Comparison of ENCODE assay signal across 14 mouse cellular contexts in the genomic region with DNA sequence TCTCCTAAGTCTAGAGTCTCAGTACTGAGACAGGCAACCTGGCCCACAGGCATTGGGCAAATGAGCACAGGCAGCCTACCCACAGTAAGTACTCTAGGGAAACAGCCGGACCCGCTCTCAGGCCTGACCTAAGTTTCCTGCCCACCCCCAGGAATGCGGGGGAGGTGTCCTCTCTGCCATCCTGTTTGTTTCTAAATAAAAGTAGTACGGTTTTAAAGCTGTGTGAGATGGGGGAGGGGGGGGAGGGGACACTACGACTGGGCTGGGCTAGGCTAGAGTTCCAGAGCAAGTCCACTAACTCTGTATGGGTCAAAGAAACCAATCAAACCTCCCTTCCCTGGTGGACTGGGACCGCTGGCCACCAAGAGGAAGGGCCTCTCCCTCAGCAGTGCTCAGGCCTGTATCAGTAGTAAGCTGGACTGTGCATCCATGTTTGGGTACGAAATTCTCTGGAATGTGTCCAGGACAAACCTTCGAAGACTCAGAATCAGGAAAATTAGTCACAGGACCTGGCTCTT. TPM values are rescaled to one million over a fixed set of nuclear protein-coding genes. Genes with fewer than 3 reads are reported as not detected.
DNase-seq lines count a peak whose midpoint lies in the region; ATAC-seq and TF ChIP-seq lines count a peak whose summit lies in the region.
"Had no signal": no experiment of that assay in that cellular context is flagged by ENCODE, and none has a peak within 500 bp of the region (broad histone marks: within the 10 kb centered on the region; RNA-seq: fewer than 3 reads in every experiment).

No protein-coding gene starts in this region.

- ATAC-seq in lung, embryonic 14.5 days (ENCODE audit: insufficient read depth) = peak; percentile 37; the same call in 1 of the 2 replicates
- ATAC-seq in heart, embryonic 11.5 days (replicated peaks; ENCODE audit: insufficient number of reproducible peaks, low FRiP score, low TSS enrichment) = peak; percentile 11; the same call in 1 of the 2 replicates
- ATAC-seq in erythroid progenitor cell, adult 5-6 weeks (replicated peaks; ENCODE audit: low FRiP score, poor library complexity, severe bottlenecking) = no peak
- ATAC-seq: forebrain, postnatal 0 days; hindbrain, embryonic 16.5 days had no signal

- no peak for TF ChIP-seq CTCF in lung, embryonic 14.5 days (IDR thresholded peaks at IDR 0.05; ENCODE audit: low read depth)

- no peak overlapping the region for H3K9ac ChIP-seq in lung, embryonic 14.5 days
- no peak overlapping the region for H3K9ac ChIP-seq in heart, embryonic 11.5 days (ENCODE audit: low read depth, low read length)
- H3K9ac ChIP-seq: forebrain, postnatal 0 days had no signal

- intact Hi-C loops in left cerebral cortex, postnatal 14 days (cut with DNase I) = no loop called here

- H3K4me2 ChIP-seq in lung, embryonic 14.5 days = no peak overlapping the region
- H3K4me2 ChIP-seq in heart, embryonic 11.5 days = no peak overlapping the region

- H3K9me3 ChIP-seq in lung, embryonic 14.5 days (ENCODE audit: low read depth, low read length) = no peaks in the 10 kb centered on the region
- no peaks in the 10 kb centered on the region for H3K9me3 ChIP-seq in heart, embryonic 11.5 days (replicated peaks; ENCODE audit: control insufficient read depth, low read length)
- H3K9me3 ChIP-seq: embryonic facial prominence, embryonic 10.5 days had no signal

- no peaks in the 10 kb centered on the region for H3K27me3 ChIP-seq in lung, embryonic 14.5 days (ENCODE audit: insufficient read depth, low read length)
- no peaks in the 10 kb centered on the region for H3K27me3 ChIP-seq in heart, embryonic 11.5 days (ENCODE audit: control insufficient read depth, insufficient read depth, low read length)

- 34% methylated on average over 8 of the region's 8 CpGs for WGBS in lung, embryonic 14.5 days
- 39% methylated on average over 8 of the region's 8 CpGs for WGBS in heart, embryonic 11.5 days (ENCODE audit: insufficient replicate concordance)

- H3K4me3 ChIP-seq in lung, embryonic 14.5 days (ENCODE audit: low read depth, low read length) = no peak overlapping the region
- no peak overlapping the region for H3K4me3 ChIP-seq in heart, embryonic 11.5 days (ENCODE audit: low read depth, low read length)
- H3K4me3 ChIP-seq: embryonic facial prominence, embryonic 10.5 days had no signal

- peaks cover 11% of the 10 kb centered on the region; the same call in 1 of the 2 replicates for H3K36me3 ChIP-seq in lung, embryonic 14.5 days (ENCODE audit: insufficient read depth)
- H3K36me3 ChIP-seq in heart, embryonic 11.5 days (ENCODE audit: control insufficient read depth, insufficient read depth, low read length) = 0 out of 2 replicates have a peak, but pooled peaks cover 2% of the 10 kb centered on the region

- H3K4me1 ChIP-seq in lung, embryonic 14.5 days (ENCODE audit: insufficient read depth) = 0 out of 2 replicates have a peak, but pooled peaks cover 5% of the 10 kb centered on the region
- H3K4me1 ChIP-seq in heart, embryonic 11.5 days (ENCODE audit: control insufficient read depth, insufficient read depth, low read length) = peaks cover 7% of the 10 kb centered on the region

- H3K27ac ChIP-seq in lung, embryonic 14.5 days (ENCODE audit: low read depth) = no peak overlapping the region
- H3K27ac ChIP-seq in heart, embryonic 11.5 days (ENCODE audit: low read depth, low read length) = no peak overlapping the region
- H3K27ac ChIP-seq: embryonic facial prominence, embryonic 10.5 days had no signal

- DNase-seq in lung, embryonic 14.5 days = peak; percentile 54
- no peak for DNase-seq in lung, postnatal 14 days
- peak; percentile 69 for DNase-seq in kidney, postnatal 10 days
- DNase-seq in mesoderm, embryonic 11.5 days (ENCODE audit: low read depth, low spot score) = peak; percentile 34
- no peak for DNase-seq in layer of hippocampus, adult 11-12 months (ENCODE audit: low spot score)
- DNase-seq in left cerebral cortex, postnatal 14 days (ENCODE audit: low spot score in 2 of 2) = no peak
- DNase-seq: forebrain, postnatal 0 days; left cerebral cortex, postnatal 4 days had no signal

RNA-seq across cellular contexts. Expression of gene E030018B13Rik, which starts 29.6 kb away (rescaled TPM):
- polyA plus RNA-seq in lung, embryonic 14.5 days (2014; fragmentation: Nextera tagmentation; extraction: Ambion mirVana) = 0.18 TPM in 1 of 2 replicates, not detected in the other
- polyA plus RNA-seq in heart, embryonic 11.5 days (2014; fragmentation: Nextera tagmentation; extraction: Ambion mirVana) = not detected in 2 replicates
- total RNA-seq in erythroid progenitor cell, adult 5-6 weeks (2015; ENCODE audit: low replicate concordance) = not detected in 2 replicates
- total RNA-seq in erythroid progenitor cell, adult 5-6 weeks (2017; ENCODE audit: low replicate concordance) = not detected in 2 replicates
- not detected for total RNA-seq in left cerebral cortex, postnatal 14 days (2021)
- total RNA-seq: forebrain, postnatal 0 days; left cerebral cortex, postnatal 4 days; midbrain, postnatal 0 days had no signal
- polyA plus RNA-seq: embryonic facial prominence, embryonic 10.5 days; forebrain, postnatal 0 days; hindbrain, embryonic 16.5 days; midbrain, postnatal 0 days; stomach, embryonic 16.5 days had no signal

RNA-seq across cellular contexts. Expression of gene Klf13, which starts 51.6 kb away (rescaled TPM):
- polyA plus RNA-seq in lung, embryonic 14.5 days (2014; fragmentation: Nextera tagmentation; extraction: Ambion mirVana) = 29.0 and 32.6 TPM in 2 replicates
- polyA plus RNA-seq in heart, embryonic 11.5 days (2014; fragmentation: Nextera tagmentation; extraction: Ambion mirVana) = 16.3 and 18.8 TPM in 2 replicates
- 41.8 and 46.9 TPM in 2 replicates for total RNA-seq in erythroid progenitor cell, adult 5-6 weeks (2015; ENCODE audit: low replicate concordance)
- 53.8 and 60.1 TPM in 2 replicates for total RNA-seq in erythroid progenitor cell, adult 5-6 weeks (2017; ENCODE audit: low replicate concordance)
- 100 to 1,000 TPM; 168 to 175 TPM for total RNA-seq in left cerebral cortex, postnatal 14 days (2021)

Comparison
In these comparisons a context has a peak if more than half of its experiments do, and no peak if none do; other contexts are left out.
1. DNase-seq: peak in lung, embryonic 14.5 days (single experiment), kidney, postnatal 10 days (single experiment) and mesoderm, embryonic 11.5 days (single experiment); none in lung, postnatal 14 days (single experiment), layer of hippocampus, adult 11-12 months (single experiment) and left cerebral cortex, postnatal 14 days (0 of 2).